Mouse (Mus musculus) intestine, embryonic 15.5 days (tissue): Measurements from ENCODE around the gene Gm21969. TPM values are rescaled to one million over a fixed set of nuclear protein-coding genes. Genes with fewer than 3 reads are reported as not detected.

ENCODE experiments used
- ATAC-seq: fragments of 200-750 bp; cut with Nextera tagmentation; 2 replicates; pipeline ENCODE4 v1.8.0; 2017; ENCODE audit warnings: moderate TSS enrichment, moderate library complexity
- H3K27ac ChIP-seq: fragments of 300-500 bp; sonication (generic); 2 replicates; pipeline ENCODE4 v1.5.1; 2015; ENCODE audit warnings: mild to moderate bottlenecking, inconsistent platforms
- H3K27me3 ChIP-seq: fragments of 300-500 bp; sonication (generic); replicated peaks from 2 replicates; pipeline ENCODE4 v1.6.1; 2015; ENCODE audit warnings: inconsistent platforms
- H3K36me3 ChIP-seq: fragments of 300-500 bp; sonication (generic); 2 replicates; pipeline ENCODE4 v1.6.1; 2015; ENCODE audit warnings: inconsistent platforms
- H3K4me1 ChIP-seq: fragments of 300-500 bp; sonication (generic); replicated peaks from 2 replicates; pipeline ENCODE4 v1.6.1; 2015; ENCODE audit warnings: inconsistent platforms
- H3K4me2 ChIP-seq: fragments of 300-500 bp; sonication (generic); replicated peaks from 2 replicates; pipeline ENCODE4 v1.6.1; 2015; ENCODE audit warnings: mild to moderate bottlenecking, inconsistent platforms
- H3K4me3 ChIP-seq: fragments of 300-500 bp; sonication (generic); replicated peaks from 2 replicates; pipeline ENCODE4 v1.5.1; 2015; ENCODE audit warnings: inconsistent platforms
- H3K9ac ChIP-seq: fragments of 300-500 bp; sonication (generic); 2 replicates; pipeline ENCODE4 v1.6.1; 2015; ENCODE audit warnings: inconsistent platforms
- H3K9me3 ChIP-seq: fragments of 300-500 bp; sonication (generic); 2 replicates; pipeline ENCODE4 v1.6.1; 2016; ENCODE audit warnings: inconsistent platforms
- WGBS: fragments of 180-500 bp; shearing (Covaris S2); methylation state at CpG from one replicate; pipeline ENCODE4 v1.1.7; 2015; 5-methylcytosine and 5-hydroxymethylcytosine counted together
- polyA plus RNA-seq: library from polyadenylated mRNA; unstranded; fragments of >200 nt; fragmentation: Nextera tagmentation; extraction: Ambion mirVana; gene quantifications from 2 replicates; pipeline ENCODE4 v1.2.1, GENCODE M21; 2015

Gene Gm21969
- polyA plus RNA-seq, 1 experiment from 2014 or later: not detected

DNA sequence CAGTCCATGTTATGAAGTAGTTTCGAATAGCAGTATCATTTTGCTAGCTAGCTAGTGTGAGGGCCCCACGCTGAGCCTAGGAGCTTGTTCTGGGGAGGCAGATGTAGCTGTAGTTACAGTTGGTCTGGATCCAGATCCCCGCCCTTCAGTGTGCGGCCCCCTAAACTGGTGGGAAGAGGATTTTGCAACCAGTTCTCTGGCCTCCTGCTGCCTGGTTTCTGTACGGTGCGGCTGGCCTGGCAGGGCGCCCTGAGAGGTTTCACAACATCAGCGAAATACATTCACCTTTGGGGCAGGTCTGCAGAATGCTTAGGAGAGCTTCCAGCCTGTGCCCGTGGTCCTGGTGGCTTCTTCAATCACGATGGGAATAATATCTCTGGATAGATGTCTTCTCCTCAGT, 21.7 kb downstream of the Gm21969 start:
- peaks cover 15% of the 10 kb centered on the region for H3K4me1 ChIP-seq
- H3K27me3 ChIP-seq: peaks cover 19% of the 10 kb centered on the region; the same call in 1 of the 2 replicates
- H3K4me2 ChIP-seq: no peak overlapping the region; the same call in 1 of the 2 replicates
- WGBS: 67% methylated on average over 10 of the region's 10 CpGs
- ATAC-seq: no peak
- H3K36me3 ChIP-seq: no peaks in the 10 kb centered on the region
- no peak overlapping the region for H3K9ac ChIP-seq
- H3K27ac ChIP-seq: no peak overlapping the region
- H3K4me3 ChIP-seq: no peak overlapping the region
- no peaks in the 10 kb centered on the region for H3K9me3 ChIP-seq

DNA sequence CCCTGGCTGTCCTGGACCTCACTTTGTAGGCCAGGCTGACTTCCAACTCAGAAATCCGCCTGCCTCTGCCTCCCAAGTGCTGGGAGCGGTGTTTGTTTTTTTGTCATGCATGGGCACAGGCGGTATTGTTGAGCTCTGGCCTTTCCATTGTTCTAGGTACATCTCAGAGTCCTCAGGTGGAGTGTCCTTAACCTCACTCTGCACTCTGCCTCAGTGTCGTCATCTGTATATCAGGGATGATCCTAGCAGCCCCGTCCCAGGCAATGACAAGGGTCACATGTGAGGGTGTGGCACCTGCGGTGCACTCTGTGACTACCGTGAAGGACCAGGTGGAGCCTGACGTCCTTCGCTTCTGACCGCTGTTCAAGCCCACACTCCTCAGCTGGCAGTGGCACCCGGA, 24.4 kb downstream of the Gm21969 start:
- 92% methylated on average over 11 of the region's 11 CpGs for WGBS
- Histone ChIP-seq H3K9ac (no peak overlapping the region), H3K36me3 (no peaks in the 10 kb centered on the region), H3K27ac (no peak overlapping the region), H3K4me3 (no peak overlapping the region), H3K9me3 (no peaks in the 10 kb centered on the region), H3K27me3 (peaks cover 30% of the 10 kb centered on the region), H3K4me2 (no peak overlapping the region), H3K4me1 (peaks cover 15% of the 10 kb centered on the region)
- no peak for ATAC-seq

GRCm38 (mm10) chr4:139630171-139630570, 27.2 kb downstream of the Gm21969 start:
- Histone ChIP-seq H3K9ac (no peak overlapping the region), H3K4me1 (no peaks in the 10 kb centered on the region), H3K9me3 (no peaks in the 10 kb centered on the region), H3K36me3 (no peaks in the 10 kb centered on the region), H3K4me3 (no peak overlapping the region), H3K27me3 (peaks cover 44% of the 10 kb centered on the region), H3K4me2 (no peak overlapping the region), H3K27ac (no peak overlapping the region)
- ATAC-seq: peak; percentile 43; the same call in 1 of the 2 replicates
- 54% methylated on average over 10 of the region's 10 CpGs for WGBS

- Histone ChIP-seq H3K9me3 (no peaks in the 10 kb centered on the region), H3K27me3 (peaks cover 50% of the 10 kb centered on the region), H3K36me3 (no peaks in the 10 kb centered on the region), H3K4me3 (no peak overlapping the region), H3K9ac (no peak overlapping the region), H3K27ac (no peak overlapping the region), H3K4me2 (no peak overlapping the region), H3K4me1 (no peaks in the 10 kb centered on the region)
- ATAC-seq: no peak
- 69% methylated on average over 5 of the region's 5 CpGs for WGBS
Observed at GRCm38 (mm10) chr4:139631141-139631540, 28.2 kb downstream of the Gm21969 start.

DNA sequence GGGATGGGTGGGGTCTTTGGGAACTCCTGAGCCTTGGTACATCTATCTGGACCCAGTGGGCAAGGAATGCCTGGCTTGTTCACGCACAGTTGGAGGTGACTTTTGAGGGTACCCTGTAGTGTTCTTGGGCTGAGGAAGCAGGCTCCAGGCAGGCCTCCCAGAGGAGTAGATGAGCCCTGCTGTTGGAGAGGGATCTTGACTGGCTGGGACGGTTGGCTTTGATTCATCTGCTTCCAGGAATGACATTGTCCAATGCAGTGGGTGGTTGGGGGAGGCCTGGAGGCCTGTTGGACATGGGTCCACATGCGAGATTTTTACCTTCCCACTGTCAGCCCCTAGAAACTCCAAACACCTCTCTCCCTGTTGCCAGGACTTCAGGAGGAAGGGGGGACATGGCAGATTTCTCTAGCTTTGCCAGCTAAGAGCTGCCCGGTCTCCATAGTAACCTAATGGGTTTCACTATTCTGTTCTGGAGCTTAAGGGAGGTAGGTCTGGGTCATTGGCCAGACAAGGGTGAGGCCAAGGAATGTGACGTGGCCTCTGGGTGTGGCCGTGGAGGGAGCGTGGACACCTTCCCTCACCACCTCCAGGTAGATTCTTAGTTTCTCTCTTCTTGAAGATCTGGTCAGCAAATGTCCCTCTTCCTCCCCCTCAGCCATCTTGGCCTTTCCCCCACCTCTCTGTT, 28.7 kb downstream of the Gm21969 start:
- Histone ChIP-seq H3K4me2 (no peak overlapping the region), H3K9me3 (no peaks in the 10 kb centered on the region), H3K4me1 (no peaks in the 10 kb centered on the region), H3K27me3 (peaks cover 50% of the 10 kb centered on the region), H3K4me3 (no peak overlapping the region), H3K27ac (no peak overlapping the region), H3K36me3 (no peaks in the 10 kb centered on the region), H3K9ac (no peak overlapping the region)
- WGBS: 88% methylated on average over 7 of the region's 7 CpGs
- no peak for ATAC-seq

GRCm38 (mm10) chr4:139632254-139632580, 29.2 kb downstream of the Gm21969 start:
- no peaks in the 10 kb centered on the region for H3K9me3 ChIP-seq
- WGBS: 72% methylated on average over 10 of the region's 10 CpGs
- H3K27me3 ChIP-seq: peaks cover 51% of the 10 kb centered on the region

GRCm38 (mm10) chr4:139636373-139636772, 33.4 kb downstream of the Gm21969 start:
- ATAC-seq: no peak
- H3K9me3 ChIP-seq: no peaks in the 10 kb centered on the region
- peaks cover 5% of the 10 kb centered on the region for H3K4me1 ChIP-seq
- no peak overlapping the region for H3K9ac ChIP-seq
- H3K4me3 ChIP-seq: no peak overlapping the region
- no peak overlapping the region for H3K4me2 ChIP-seq
- no peaks in the 10 kb centered on the region for H3K36me3 ChIP-seq
- WGBS: 25% methylated on average over 7 of the region's 7 CpGs
- peaks cover 43% of the 10 kb centered on the region for H3K27me3 ChIP-seq
- no peak overlapping the region for H3K27ac ChIP-seq

More at GRCm38 (mm10) chr4:139632254-139632580, 29.2 kb downstream of the Gm21969 start:
- no peak overlapping the region for H3K4me2 ChIP-seq
- H3K36me3 ChIP-seq: no peaks in the 10 kb centered on the region
- ATAC-seq: no peak
- no peak overlapping the region for H3K27ac ChIP-seq
- no peak overlapping the region for H3K9ac ChIP-seq
- H3K4me3 ChIP-seq: no peak overlapping the region
- no peaks in the 10 kb centered on the region for H3K4me1 ChIP-seq

- Histone ChIP-seq H3K4me2 (no peak overlapping the region), H3K4me1 (peaks cover 15% of the 10 kb centered on the region), H3K4me3 (no peak overlapping the region), H3K36me3 (no peaks in the 10 kb centered on the region), H3K9me3 (no peaks in the 10 kb centered on the region), H3K27ac (no peak overlapping the region), H3K27me3 (peaks cover 39% of the 10 kb centered on the region), H3K9ac (no peak overlapping the region)
- ATAC-seq: no peak
- WGBS: 80% methylated on average over 9 of the region's 9 CpGs
Observed at GRCm38 (mm10) chr4:139637847-139638246, 34.9 kb downstream of the Gm21969 start.

GRCm38 (mm10) chr4:139638356-139638755, 35.4 kb downstream of the Gm21969 start:
- WGBS: 91% methylated on average over 16 of the region's 16 CpGs
- H3K27ac ChIP-seq: no peak overlapping the region
- no peak overlapping the region for H3K9ac ChIP-seq
- no peak overlapping the region for H3K4me2 ChIP-seq
- H3K4me3 ChIP-seq: no peak overlapping the region
- H3K27me3 ChIP-seq: peaks cover 39% of the 10 kb centered on the region
- H3K36me3 ChIP-seq: no peaks in the 10 kb centered on the region
- H3K4me1 ChIP-seq: peaks cover 15% of the 10 kb centered on the region
- no peaks in the 10 kb centered on the region for H3K9me3 ChIP-seq
- no peak for ATAC-seq

DNA sequence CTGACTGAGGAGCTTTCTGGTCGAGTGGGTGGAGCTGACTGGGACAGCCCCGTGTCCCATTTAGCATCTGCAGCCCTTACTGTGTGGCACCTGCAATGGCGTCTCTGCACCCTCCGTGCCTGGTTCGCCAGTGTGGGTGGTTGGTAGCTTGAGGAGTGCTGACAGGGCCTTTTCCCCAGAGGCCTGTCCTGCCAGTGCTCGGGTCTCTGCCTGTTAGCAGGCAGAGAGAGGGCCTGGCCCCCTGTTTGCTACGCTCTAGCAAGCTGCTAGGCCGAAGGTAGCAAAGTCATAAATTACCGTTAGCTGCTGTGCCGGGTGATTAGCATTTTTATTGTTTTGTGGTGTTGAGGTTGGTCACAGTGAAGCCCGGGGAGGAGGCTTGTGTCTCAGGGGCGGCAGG, 36.8 kb downstream of the Gm21969 start:
- Histone ChIP-seq H3K9ac (no peak overlapping the region), H3K9me3 (no peaks in the 10 kb centered on the region), H3K27ac (no peak overlapping the region), H3K36me3 (no peaks in the 10 kb centered on the region), H3K4me1 (peaks cover 15% of the 10 kb centered on the region), H3K4me2 (no peak overlapping the region), H3K4me3 (no peak overlapping the region), H3K27me3 (peaks cover 33% of the 10 kb centered on the region)
- no peak for ATAC-seq
- 34% methylated on average over 12 of the region's 12 CpGs for WGBS

DNA sequence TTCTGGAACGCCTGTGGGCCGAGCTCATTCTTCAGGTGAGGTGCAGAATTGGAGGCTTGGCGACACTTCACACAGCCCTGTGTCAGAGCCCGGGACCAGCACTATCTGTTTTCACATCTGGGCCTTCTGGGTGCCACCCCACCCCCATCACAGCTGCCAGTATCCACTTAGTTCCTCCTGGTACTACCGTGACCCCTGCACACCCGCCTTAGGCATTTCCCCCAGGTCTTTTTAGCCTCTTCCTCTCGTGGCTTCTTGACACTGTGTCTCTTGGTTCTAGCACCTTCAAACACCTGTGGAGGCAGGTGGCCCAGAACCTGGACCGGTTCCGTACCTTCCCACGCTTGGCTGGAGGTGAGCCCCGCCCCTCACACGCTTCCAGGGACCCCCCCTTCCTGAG, 37.3 kb downstream of the Gm21969 start:
- WGBS: 61% methylated on average over 12 of the region's 12 CpGs
- peaks cover 28% of the 10 kb centered on the region for H3K27me3 ChIP-seq
- H3K9me3 ChIP-seq: no peaks in the 10 kb centered on the region
- peaks cover 15% of the 10 kb centered on the region for H3K4me1 ChIP-seq
- no peak for ATAC-seq
- no peak overlapping the region for H3K4me2 ChIP-seq
- H3K27ac ChIP-seq: no peak overlapping the region
- no peak overlapping the region for H3K9ac ChIP-seq
- no peak overlapping the region for H3K4me3 ChIP-seq
- no peaks in the 10 kb centered on the region for H3K36me3 ChIP-seq

GRCm38 (mm10) chr4:139640775-139641174, 37.8 kb downstream of the Gm21969 start:
- Histone ChIP-seq H3K9me3 (no peaks in the 10 kb centered on the region), H3K27ac (no peak overlapping the region), H3K4me2 (no peak overlapping the region), H3K4me3 (no peak overlapping the region), H3K27me3 (peaks cover 23% of the 10 kb centered on the region), H3K36me3 (no peaks in the 10 kb centered on the region), H3K9ac (no peak overlapping the region), H3K4me1 (peaks cover 15% of the 10 kb centered on the region)
- 62% methylated on average over 6 of the region's 6 CpGs for WGBS
- ATAC-seq: no peak

DNA sequence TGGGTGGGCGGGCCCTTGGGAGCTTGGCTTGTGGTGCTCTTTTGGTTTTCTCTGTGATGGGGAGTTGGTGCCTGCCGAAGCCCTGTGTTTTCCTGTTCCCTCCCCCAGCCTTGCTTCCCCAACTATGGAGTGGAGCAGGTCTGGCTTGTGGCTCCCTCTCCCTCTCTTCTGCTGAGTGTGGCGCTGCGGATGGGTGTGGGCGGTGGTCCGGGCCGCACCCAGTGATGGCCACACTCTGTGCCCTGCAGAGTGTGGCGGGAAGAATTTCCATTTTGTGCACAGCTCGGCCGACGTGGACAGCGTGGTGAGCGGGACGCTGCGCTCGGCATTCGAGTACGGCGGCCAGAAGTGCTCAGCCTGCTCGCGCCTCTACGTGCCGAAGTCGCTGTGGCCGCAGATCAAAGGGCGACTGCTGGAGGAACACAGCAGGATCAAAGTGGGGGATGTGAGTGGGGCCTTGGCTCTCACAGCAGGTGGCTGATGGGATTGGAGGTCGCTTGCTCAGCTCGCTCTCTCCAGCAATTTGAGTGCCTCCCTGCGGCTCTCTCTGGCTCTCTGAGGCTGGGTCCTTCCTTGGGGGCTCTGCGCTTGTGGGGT, 38.9 kb downstream of the Gm21969 start:
- WGBS: 5% methylated on average over 30 of the region's 30 CpGs
- no peaks in the 10 kb centered on the region for H3K9me3 ChIP-seq
- no peak overlapping the region for H3K27ac ChIP-seq
- H3K4me1 ChIP-seq: peaks cover 15% of the 10 kb centered on the region
- H3K4me3 ChIP-seq: peak overlapping the region; percentile 22
- H3K9ac ChIP-seq: 0 out of 2 replicates have a peak overlapping the region, but pooled peaks have one; percentile 15
- peak overlapping the region; percentile 59 for H3K4me2 ChIP-seq
- no peaks in the 10 kb centered on the region for H3K36me3 ChIP-seq
- H3K27me3 ChIP-seq: peaks cover 14% of the 10 kb centered on the region
- peak; percentile 43; the same call in 1 of the 2 replicates for ATAC-seq
